Mouse (Mus musculus) lung, embryonic 16.5 days (tissue): ENCODE data around the gene Dolpp1. TPM values are rescaled to one million over a fixed set of nuclear protein-coding genes. Genes with fewer than 3 reads are reported as not detected.
"Not testable (repeated sequence)": the region's sequence is repeated elsewhere in the genome, so short reads cannot be mapped to it uniquely, and the experiment has no call there.

Source experiments
- ATAC-seq: fragments of 200-750 bp; cut with Nextera tagmentation; 2 replicates; pipeline ENCODE4 v1.8.0; 2017; ENCODE audit warnings: low read depth, mild to moderate bottlenecking, moderate library complexity
- H3K27ac ChIP-seq: fragments of 300-500 bp; sonication (generic); 2 replicates; pipeline ENCODE4 v1.5.1; 2014; ENCODE audit warnings: mild to moderate bottlenecking, control low read depth, low read length
- H3K27me3 ChIP-seq: fragments of 300-500 bp; sonication (generic); 2 replicates; pipeline ENCODE4 v1.6.1; 2014; ENCODE audit warnings: low read depth, low read length, mixed read lengths; ENCODE audit not compliant: control insufficient read depth, insufficient read depth
- H3K36me3 ChIP-seq: fragments of 300-500 bp; sonication (generic); 2 replicates; pipeline ENCODE4 v1.6.1; 2014; ENCODE audit warnings: low read length; ENCODE audit not compliant: control insufficient read depth, insufficient read depth
- H3K4me1 ChIP-seq: fragments of 300-500 bp; sonication (generic); replicated peaks from 2 replicates; pipeline ENCODE4 v1.6.1; 2014; ENCODE audit warnings: low read length, mixed read lengths; ENCODE audit not compliant: control insufficient read depth, insufficient read depth
- H3K4me2 ChIP-seq: fragments of 300-500 bp; sonication (generic); 2 replicates; pipeline ENCODE4 v1.6.1; 2014; ENCODE audit warnings: low read depth, low read length, control low read depth
- H3K4me3 ChIP-seq: fragments of 300-500 bp; sonication (generic); 2 replicates; pipeline ENCODE4 v1.5.1; 2014; ENCODE audit warnings: mild to moderate bottlenecking, low read length, control low read depth
- H3K9ac ChIP-seq: fragments of 300-500 bp; sonication (generic); 2 replicates; pipeline ENCODE4 v1.6.1; 2014; ENCODE audit warnings: low read length, control low read depth
- H3K9me3 ChIP-seq: fragments of 300-500 bp; sonication (generic); 2 replicates; pipeline ENCODE4 v1.6.1; 2016; ENCODE audit warnings: low read length; ENCODE audit not compliant: control insufficient read depth
- WGBS: fragments of 180-500 bp; shearing (Covaris S2); extraction: QIAGEN DNeasy Blood & Tissue Kit; methylation state at CpG from one replicate; pipeline ENCODE4 v1.1.7; 2014; 5-methylcytosine and 5-hydroxymethylcytosine counted together
- polyA plus RNA-seq: library from polyadenylated mRNA; unstranded; fragments of >200 nt; fragmentation: Nextera tagmentation; extraction: Ambion mirVana; gene quantifications from 2 replicates; pipeline ENCODE4 v1.2.1, GENCODE M21; 2015

Gene Dolpp1
- polyA plus RNA-seq, 1 experiment from 2014 or later: 49.6 TPM

- ATAC-seq: no peak
- Histone ChIP-seq H3K9me3 (no peaks in the 10 kb centered on the region), H3K27ac (no peak overlapping the region), H3K4me3 (peak overlapping the region; percentile 64), H3K4me2 (peak overlapping the region; percentile 91), H3K4me1 (peaks cover 26% of the 10 kb centered on the region), H3K27me3 (no peaks in the 10 kb centered on the region), H3K9ac (peak overlapping the region; percentile 90), H3K36me3 (no peaks in the 10 kb centered on the region)
- 47% methylated on average over 5 of the region's 5 CpGs for WGBS
Measured at GRCm38 (mm10) chr2:30414681-30415080, 22.6 kb downstream of the Dolpp1 start.

GRCm38 (mm10) chr2:30415157-30415935 is 23.3 kb downstream of the Dolpp1 start, which contains the start of gene Crat:
Gene Crat, minus strand, starts transcription at chr2:30415813.
- Histone ChIP-seq H3K27ac (peak within 1 kb of the TSS; percentile 98), H3K36me3 (no peaks in the 10 kb centered on the region), H3K9me3 (no peaks in the 10 kb centered on the region), H3K27me3 (no peaks in the 10 kb centered on the region), H3K9ac (peak within 1 kb of the TSS; percentile 90), H3K4me1 (peaks cover 26% of the 10 kb centered on the region), H3K4me2 (peak within 1 kb of the TSS; percentile 91), H3K4me3 (peak within 1 kb of the TSS; percentile 64)
- ATAC-seq: peak; percentile 94
- WGBS: 1% methylated on average over 53 of the region's 58 CpGs

- Histone ChIP-seq H3K27ac (peak within 1 kb of the TSS; percentile 98), H3K9ac (peak within 1 kb of the TSS; percentile 90), H3K27me3 (no peaks in the 10 kb centered on the region), H3K4me2 (peak within 1 kb of the TSS; percentile 91), H3K9me3 (no peaks in the 10 kb centered on the region), H3K36me3 (no peaks in the 10 kb centered on the region), H3K4me1 (peaks cover 26% of the 10 kb centered on the region), H3K4me3 (peak within 1 kb of the TSS; percentile 64)
- under 1% methylated on average over 60 of the region's 67 CpGs for WGBS
- ATAC-seq: peak; percentile 92
Measured at GRCm38 (mm10) chr2:30415936-30416648, 24.0 kb downstream of the Dolpp1 start, which contains the start of gene Ptpa. Gene Ptpa, plus strand, starts transcription at chr2:30416039.

GRCm38 (mm10) chr2:30416649-30416965 is 24.6 kb downstream of the Dolpp1 start:
- WGBS: 0% methylated on average over 7 of the region's 7 CpGs
- Histone ChIP-seq H3K4me1 (peaks cover 26% of the 10 kb centered on the region), H3K27me3 (no peaks in the 10 kb centered on the region), H3K9ac (peak overlapping the region; percentile 90), H3K9me3 (no peaks in the 10 kb centered on the region), H3K36me3 (no peaks in the 10 kb centered on the region), H3K4me2 (peak overlapping the region; percentile 64), H3K27ac (peak overlapping the region; percentile 98), H3K4me3 (peak overlapping the region; percentile 64)
- ATAC-seq: no peak

GRCm38 (mm10) chr2:30417154-30417553 is 25.1 kb downstream of the Dolpp1 start:
- H3K4me1 ChIP-seq: peaks cover 26% of the 10 kb centered on the region
- not testable (repeated sequence) for H3K27ac ChIP-seq, H3K36me3 ChIP-seq, H3K9ac ChIP-seq, H3K27me3 ChIP-seq, H3K9me3 ChIP-seq, ATAC-seq
- H3K4me2 ChIP-seq: peak overlapping the region; percentile 64
- H3K4me3 ChIP-seq: peak overlapping the region; percentile 64; the same call in 1 of the 2 replicates
- WGBS: 67% methylated on average over 6 of the region's 6 CpGs

GRCm38 (mm10) chr2:30417595-30418165 is 25.6 kb downstream of the Dolpp1 start:
- no peak overlapping the region for H3K27ac ChIP-seq
- no peaks in the 10 kb centered on the region for H3K9me3 ChIP-seq
- no peak overlapping the region for H3K4me3 ChIP-seq
- H3K36me3 ChIP-seq: no peaks in the 10 kb centered on the region; the same call in 1 of the 2 replicates
- WGBS: 61% methylated on average over 5 of the region's 5 CpGs
- no peak overlapping the region for H3K9ac ChIP-seq
- H3K4me1 ChIP-seq: peaks cover 26% of the 10 kb centered on the region
- H3K4me2 ChIP-seq: peak overlapping the region; percentile 64; the same call in 1 of the 2 replicates
- no peak for ATAC-seq
- no peaks in the 10 kb centered on the region for H3K27me3 ChIP-seq

- no peak overlapping the region for H3K27ac ChIP-seq
- H3K27me3 ChIP-seq: no peaks in the 10 kb centered on the region
- H3K36me3 ChIP-seq: no peaks in the 10 kb centered on the region; the same call in 1 of the 2 replicates
- peaks cover 26% of the 10 kb centered on the region for H3K4me1 ChIP-seq
- no peaks in the 10 kb centered on the region for H3K9me3 ChIP-seq
- no peak overlapping the region for H3K4me2 ChIP-seq
- WGBS: 56% methylated on average over 6 of the region's 6 CpGs
- no peak for ATAC-seq
- no peak overlapping the region for H3K4me3 ChIP-seq
- no peak overlapping the region; the same call in 1 of the 2 replicates for H3K9ac ChIP-seq
Measured at GRCm38 (mm10) chr2:30418259-30418658, 26.2 kb downstream of the Dolpp1 start.

- Histone ChIP-seq H3K9ac (peak overlapping the region; percentile 27; the same call in 1 of the 2 replicates), H3K4me3 (no peak overlapping the region), H3K4me2 (no peak overlapping the region), H3K36me3 (no peaks in the 10 kb centered on the region; the same call in 1 of the 2 replicates), H3K27ac (peak overlapping the region; percentile 26; the same call in 1 of the 2 replicates), H3K27me3 (no peaks in the 10 kb centered on the region), H3K9me3 (no peaks in the 10 kb centered on the region), H3K4me1 (peaks cover 22% of the 10 kb centered on the region)
- ATAC-seq: no peak
- 34% methylated on average over 10 of the region's 10 CpGs for WGBS
Measured at GRCm38 (mm10) chr2:30419112-30419511, 27.1 kb downstream of the Dolpp1 start.

GRCm38 (mm10) chr2:30421432-30421831 is 29.4 kb downstream of the Dolpp1 start:
- Histone ChIP-seq H3K9me3 (no peaks in the 10 kb centered on the region), H3K27ac (no peak overlapping the region), H3K4me2 (no peak overlapping the region), H3K4me1 (peaks cover 18% of the 10 kb centered on the region), H3K27me3 (no peaks in the 10 kb centered on the region), H3K36me3 (no peaks in the 10 kb centered on the region; the same call in 1 of the 2 replicates), H3K4me3 (no peak overlapping the region), H3K9ac (no peak overlapping the region)
- WGBS: 60% methylated on average over 4 of the region's 4 CpGs
- no peak for ATAC-seq
